Mouse (Mus musculus) limb, embryonic 10.5 days (tissue): ENCODE measurements around the gene Amer3. TPM values are rescaled to one million over a fixed set of nuclear protein-coding genes. Genes with fewer than 3 reads are reported as not detected.
A peak's percentile ranks its signal among the peaks of the same experiment; 100 is the strongest.
"Not testable (repeated sequence)": the region's sequence is repeated elsewhere in the genome, so short reads cannot be mapped to it uniquely, and the experiment has no call there.

Experiments used
- DNase-seq: peaks from one replicate; pipeline ENCODE4 v3.0.0-alpha.2; 2017; ENCODE audit warnings: low spot score
- H3K27ac ChIP-seq: fragments of 300-500 bp; sonication (generic); 2 replicates; pipeline ENCODE4 v1.5.1; 2016; ENCODE audit warnings: mild to moderate bottlenecking
- H3K27me3 ChIP-seq: fragments of 300-500 bp; sonication (generic); 2 replicates; pipeline ENCODE4 v1.6.1; 2016; ENCODE audit warnings: low read depth, mild to moderate bottlenecking; ENCODE audit not compliant: poor library complexity, severe bottlenecking
- H3K36me3 ChIP-seq: fragments of 300-500 bp; sonication (generic); 2 replicates; pipeline ENCODE4 v1.6.1; 2016; ENCODE audit warnings: mild to moderate bottlenecking, moderate library complexity
- H3K4me1 ChIP-seq: fragments of 300-500 bp; sonication (generic); 2 replicates; pipeline ENCODE4 v1.6.1; 2016
- H3K4me3 ChIP-seq: fragments of 300-500 bp; sonication (generic); 2 replicates; pipeline ENCODE4 v1.5.1; 2016; ENCODE audit warnings: mild to moderate bottlenecking, moderate library complexity
- H3K9me3 ChIP-seq: fragments of 300-500 bp; sonication (generic); replicated peaks from 2 replicates; pipeline ENCODE4 v1.6.1; 2016; ENCODE audit warnings: mild to moderate bottlenecking
- WGBS: fragments of 180-500 bp; shearing (Covaris S2); methylation state at CpG from one replicate; pipeline ENCODE4 v1.1.7; 2016; 5-methylcytosine and 5-hydroxymethylcytosine counted together
- polyA plus RNA-seq: library from polyadenylated mRNA; unstranded; fragments of >200 nt; fragmentation: Nextera tagmentation; extraction: Ambion mirVana; gene quantifications from 2 replicates; pipeline ENCODE4 v1.2.1, GENCODE M21; 2016

Gene Amer3
- polyA plus RNA-seq: not detected in 2 replicates

DNA sequence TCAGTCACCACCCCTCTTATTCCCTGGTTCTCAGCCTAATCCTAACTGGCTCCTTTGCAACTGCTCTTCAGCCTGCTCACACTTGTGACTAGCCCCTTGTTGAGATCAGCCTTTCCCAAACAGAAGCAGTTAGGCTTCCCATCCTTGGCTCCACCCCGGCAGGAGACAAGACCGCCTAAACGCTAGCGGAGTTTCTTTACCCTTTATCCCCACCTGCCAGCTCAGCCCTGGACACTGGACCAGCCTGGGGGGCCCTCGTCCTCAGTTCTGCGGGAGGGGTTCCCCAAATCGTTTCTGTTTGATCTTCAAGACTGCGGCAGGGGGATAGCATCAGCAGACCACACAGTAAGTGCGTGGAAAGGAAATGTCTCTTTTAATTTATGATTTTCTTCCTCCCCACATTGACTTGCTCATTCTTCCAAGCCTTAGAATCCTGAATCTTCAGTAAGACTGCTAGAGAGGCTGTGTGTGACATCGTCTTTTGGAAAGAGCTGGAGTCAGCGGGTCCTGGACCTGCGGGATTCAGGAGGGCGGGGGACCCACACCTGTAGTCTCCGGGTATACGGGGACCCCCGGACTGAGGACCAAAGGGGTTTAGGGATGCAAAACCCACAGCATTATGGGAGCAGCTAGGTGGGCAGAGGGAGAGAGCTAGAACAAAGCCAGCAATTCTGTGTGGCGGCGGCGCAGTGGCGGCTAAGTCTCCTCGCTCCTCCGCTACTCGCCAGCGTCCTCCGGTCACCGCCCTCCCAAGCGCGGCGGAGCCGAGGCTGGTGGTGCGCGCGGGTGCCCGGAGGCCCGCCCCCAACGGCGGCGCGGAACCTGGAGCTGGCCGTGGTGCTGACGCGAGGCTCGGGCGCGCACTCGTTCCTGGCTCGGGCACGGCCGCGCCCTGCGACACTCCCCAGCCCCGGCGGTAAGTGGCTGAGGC lies at the start of gene Amer3:
Gene Amer3, plus strand, starts transcription at position 807 of the 931 bp plus-strand sequence.
- Histone ChIP-seq H3K9me3 (no peaks in the 10 kb centered on the region), H3K4me1 (peaks cover 13% of the 10 kb centered on the region), H3K4me3 (peak within 1 kb of the TSS; percentile 51), H3K36me3 (no peaks in the 10 kb centered on the region), H3K27ac (no peak within 1 kb of the TSS), H3K27me3 (peaks cover 37% of the 10 kb centered on the region)
- WGBS: under 1% methylated on average over 52 of the region's 53 CpGs
- peak; percentile 94 for DNase-seq

DNA sequence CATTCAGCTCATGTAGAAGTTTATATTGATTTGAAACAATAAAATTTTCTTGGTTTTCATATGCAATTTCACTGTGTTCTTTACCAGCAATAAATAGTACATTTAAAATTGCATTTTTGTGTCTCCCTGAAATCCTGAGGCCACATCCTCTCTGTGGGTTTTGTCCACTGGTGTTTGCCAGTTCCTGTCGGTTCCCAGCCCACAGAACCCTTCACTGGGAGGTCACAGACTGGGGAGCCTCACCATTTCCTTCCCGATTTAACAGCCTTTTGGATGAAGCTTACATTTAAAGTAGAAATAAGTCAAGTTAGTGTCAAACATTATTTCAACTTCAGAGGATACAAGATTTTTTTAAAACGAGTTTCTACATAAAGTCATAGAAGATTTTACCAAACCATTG lies 44.9 kb upstream of the Amer3 start:
- not testable (repeated sequence) for H3K27ac ChIP-seq, H3K36me3 ChIP-seq, DNase-seq, H3K4me1 ChIP-seq, H3K9me3 ChIP-seq, H3K4me3 ChIP-seq
- H3K27me3 ChIP-seq: peaks cover 46% of the 10 kb centered on the region
- WGBS: 41% methylated on average over 3 of the region's 3 CpGs

GRCm38 (mm10) chr1:34535043-34535698 lies 44.3 kb upstream of the Amer3 start, which contains the start of gene Cfc1:
Gene Cfc1, plus strand, starts transcription at chr1:34535648.
- Histone ChIP-seq H3K27me3 (peaks cover 46% of the 10 kb centered on the region), H3K4me3 (peak within 1 kb of the TSS; percentile 27; the same call in 1 of the 2 replicates)
- H3K36me3 ChIP-seq, H3K4me1 ChIP-seq, H3K27ac ChIP-seq, H3K9me3 ChIP-seq, DNase-seq: not testable (repeated sequence)
- 22% methylated on average over 7 of the region's 7 CpGs for WGBS

DNA sequence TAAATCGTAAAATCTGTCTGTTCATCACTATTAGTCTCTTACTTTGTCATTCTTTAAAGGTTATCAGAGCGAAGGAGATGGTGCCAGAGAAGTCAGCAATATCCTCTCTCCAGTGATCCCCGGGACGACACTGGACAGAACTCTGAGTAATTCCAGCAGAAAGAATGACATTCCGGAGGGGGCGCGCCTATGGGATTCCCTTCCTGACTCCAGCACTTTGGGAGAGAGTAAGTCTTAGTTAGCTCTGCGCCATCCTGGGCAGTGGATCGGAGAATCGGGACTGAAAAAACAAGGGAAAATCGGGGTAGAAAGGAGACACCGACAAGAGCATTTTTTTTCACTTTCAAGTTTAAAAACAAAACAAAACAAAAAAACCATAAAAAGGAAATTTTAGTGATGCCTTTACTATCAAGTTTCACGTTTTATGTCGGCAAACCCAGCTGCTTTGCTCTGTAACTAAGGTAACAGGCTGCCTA lies 43.1 kb upstream of the Amer3 start:
- H3K27ac ChIP-seq: no peak overlapping the region
- no peak for DNase-seq
- WGBS: 1% methylated on average over 14 of the region's 14 CpGs
- peaks cover 8% of the 10 kb centered on the region for H3K4me1 ChIP-seq
- H3K4me3 ChIP-seq: peak overlapping the region; percentile 27; the same call in 1 of the 2 replicates
- H3K9me3 ChIP-seq: no peaks in the 10 kb centered on the region
- H3K36me3 ChIP-seq: no peaks in the 10 kb centered on the region
- H3K27me3 ChIP-seq: peaks cover 46% of the 10 kb centered on the region

DNA sequence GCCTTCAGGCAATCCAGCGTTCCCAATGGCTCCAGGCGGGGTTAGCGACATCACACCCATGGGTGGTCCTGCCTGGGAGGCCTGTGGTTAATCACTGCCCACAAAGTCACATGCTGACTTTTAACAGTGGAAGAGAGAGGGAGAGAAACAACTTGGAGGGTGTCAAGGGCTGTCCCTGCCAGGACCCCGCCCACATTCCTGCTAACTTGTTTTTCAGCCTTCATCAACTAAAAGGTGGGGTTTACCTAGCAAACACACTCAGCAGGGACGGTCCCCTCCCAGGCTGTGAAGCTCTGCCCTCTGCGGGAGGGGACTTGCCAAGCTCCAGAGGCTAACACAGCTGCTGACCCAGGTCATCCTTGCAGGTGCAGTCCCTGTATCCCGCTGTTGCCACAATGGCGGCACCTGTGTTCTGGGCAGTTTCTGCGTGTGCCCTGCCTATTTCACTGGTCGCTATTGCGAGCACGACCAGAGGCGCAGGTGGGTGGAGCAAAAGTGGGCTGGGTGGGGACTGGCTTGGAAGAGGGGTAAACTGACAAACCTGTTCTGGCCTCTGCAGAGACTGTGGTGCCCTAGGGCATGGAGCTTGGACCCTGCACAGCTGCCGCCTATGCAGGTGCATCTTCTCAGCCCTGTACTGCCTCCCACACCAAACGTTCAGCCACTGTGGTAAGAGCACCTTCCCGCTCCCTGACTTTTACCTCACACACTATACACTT lies 42.5 kb upstream of the Amer3 start:
- H3K9me3 ChIP-seq: no peaks in the 10 kb centered on the region
- peak overlapping the region; percentile 27 for H3K4me3 ChIP-seq
- no peaks in the 10 kb centered on the region for H3K36me3 ChIP-seq
- peak; percentile 50 for DNase-seq
- 5% methylated on average over 16 of the region's 16 CpGs for WGBS
- H3K27me3 ChIP-seq: peaks cover 46% of the 10 kb centered on the region
- no peak overlapping the region for H3K27ac ChIP-seq
- H3K4me1 ChIP-seq: peaks cover 8% of the 10 kb centered on the region

DNA sequence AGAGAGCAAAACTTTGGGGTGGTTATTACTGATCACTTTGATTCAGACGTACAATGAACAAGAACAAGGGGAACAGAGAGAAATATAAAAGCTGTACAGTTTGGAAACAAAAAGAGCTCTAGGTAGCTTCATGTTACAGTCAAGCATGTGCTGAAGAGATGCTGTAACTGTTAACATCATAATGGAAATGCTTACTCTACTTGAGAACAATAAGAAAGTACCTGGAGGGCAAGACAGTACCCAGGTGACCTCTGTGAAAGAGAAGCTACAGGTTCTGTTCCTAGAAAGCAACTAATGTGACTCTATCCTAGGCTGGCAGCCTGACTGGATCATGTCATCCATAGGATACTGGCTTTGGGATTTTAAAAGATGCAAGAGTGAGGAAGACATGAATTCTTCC lies 32.4 kb upstream of the Amer3 start:
- H3K9me3 ChIP-seq: no peaks in the 10 kb centered on the region
- no peaks in the 10 kb centered on the region for H3K36me3 ChIP-seq
- no peak for DNase-seq
- no peak overlapping the region for H3K27ac ChIP-seq
- no peaks in the 10 kb centered on the region for H3K4me1 ChIP-seq
- no peaks in the 10 kb centered on the region for H3K27me3 ChIP-seq
- 81% methylated on average over 1 of the region's 1 CpGs for WGBS
- H3K4me3 ChIP-seq: no peak overlapping the region

GRCm38 (mm10) chr1:34553690-34554089 lies 25.8 kb upstream of the Amer3 start:
- Histone ChIP-seq H3K27me3 (no peaks in the 10 kb centered on the region), H3K27ac (no peak overlapping the region), H3K9me3 (no peaks in the 10 kb centered on the region), H3K4me1 (no peaks in the 10 kb centered on the region), H3K36me3 (no peaks in the 10 kb centered on the region), H3K4me3 (no peak overlapping the region)
- WGBS: 83% methylated on average over 1 of the region's 1 CpGs
- no peak for DNase-seq

GRCm38 (mm10) chr1:34554275-34554674 lies 25.2 kb upstream of the Amer3 start:
- Histone ChIP-seq H3K27ac (no peak overlapping the region), H3K4me3 (no peak overlapping the region), H3K4me1 (no peaks in the 10 kb centered on the region), H3K36me3 (no peaks in the 10 kb centered on the region), H3K9me3 (no peaks in the 10 kb centered on the region), H3K27me3 (no peaks in the 10 kb centered on the region)
- WGBS: 92% methylated on average over 7 of the region's 7 CpGs
- no peak for DNase-seq

DNA sequence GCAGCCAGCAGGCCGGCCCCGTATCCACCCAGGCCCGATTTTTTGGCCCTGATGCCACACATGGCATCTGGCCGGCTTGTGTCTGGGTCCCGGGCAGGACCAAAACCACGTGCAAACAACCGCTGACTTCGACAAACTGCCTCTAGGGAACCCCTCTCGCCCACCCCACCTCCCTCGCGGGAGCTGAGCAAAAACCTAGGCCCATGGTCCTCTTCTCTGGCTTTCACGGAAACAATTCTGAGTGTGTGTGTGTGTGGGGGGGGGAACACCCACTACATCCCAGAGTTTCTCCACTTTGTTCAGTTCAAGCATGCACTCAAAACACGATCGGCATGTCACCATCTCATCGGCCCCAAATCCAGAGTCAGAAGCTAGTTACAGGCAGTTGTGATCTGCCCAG lies 18.6 kb upstream of the Amer3 start, which contains the start of gene Prss40:
Gene Prss40, minus strand, starts transcription at position 101 of the 400 bp plus-strand sequence.
- WGBS: 94% methylated on average over 15 of the region's 15 CpGs
- no peaks in the 10 kb centered on the region for H3K9me3 ChIP-seq
- no peak for DNase-seq

GRCm38 (mm10) chr1:34564383-34565045 lies 14.9 kb upstream of the Amer3 start:
- DNase-seq: no peak
- no peaks in the 10 kb centered on the region for H3K27me3 ChIP-seq
- 78% methylated on average over 8 of the region's 8 CpGs for WGBS
- no peak overlapping the region for H3K4me3 ChIP-seq
- no peak overlapping the region for H3K27ac ChIP-seq
- H3K9me3 ChIP-seq: no peaks in the 10 kb centered on the region
- no peaks in the 10 kb centered on the region for H3K4me1 ChIP-seq
- no peaks in the 10 kb centered on the region for H3K36me3 ChIP-seq

More for the DNA sequence above, 18.6 kb upstream of the Amer3 start, which contains the start of gene Prss40:
- no peaks in the 10 kb centered on the region for H3K4me1 ChIP-seq
- no peak within 1 kb of the TSS for H3K4me3 ChIP-seq
- no peaks in the 10 kb centered on the region for H3K27me3 ChIP-seq
- no peaks in the 10 kb centered on the region for H3K36me3 ChIP-seq
- no peak within 1 kb of the TSS for H3K27ac ChIP-seq

DNA sequence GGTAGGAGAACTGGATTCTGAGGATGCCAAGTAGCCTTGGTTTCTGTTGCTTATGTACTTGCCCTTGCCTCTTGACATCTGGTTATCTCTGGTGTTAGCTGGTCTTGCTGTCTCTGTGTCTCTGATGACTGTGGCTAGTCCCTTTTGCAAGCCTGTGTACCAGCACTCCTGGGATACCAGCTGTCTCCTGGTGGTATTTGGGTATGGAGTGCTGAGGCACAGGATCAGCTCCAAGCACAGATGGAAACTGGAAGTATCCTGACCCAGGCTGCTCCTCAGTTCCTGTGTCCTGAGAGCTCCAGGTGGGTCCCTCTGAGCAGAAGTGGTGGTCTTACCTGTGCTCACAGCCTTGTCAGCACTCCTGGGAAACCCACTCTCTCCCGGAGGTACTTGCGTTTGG lies 11.3 kb upstream of the Amer3 start:
- 95% methylated on average over 2 of the region's 2 CpGs for WGBS
- Histone ChIP-seq H3K9me3 (no peaks in the 10 kb centered on the region), H3K4me3 (no peak overlapping the region), H3K36me3 (no peaks in the 10 kb centered on the region), H3K4me1 (no peaks in the 10 kb centered on the region), H3K27ac (no peak overlapping the region), H3K27me3 (no peaks in the 10 kb centered on the region)
- no peak for DNase-seq

DNA sequence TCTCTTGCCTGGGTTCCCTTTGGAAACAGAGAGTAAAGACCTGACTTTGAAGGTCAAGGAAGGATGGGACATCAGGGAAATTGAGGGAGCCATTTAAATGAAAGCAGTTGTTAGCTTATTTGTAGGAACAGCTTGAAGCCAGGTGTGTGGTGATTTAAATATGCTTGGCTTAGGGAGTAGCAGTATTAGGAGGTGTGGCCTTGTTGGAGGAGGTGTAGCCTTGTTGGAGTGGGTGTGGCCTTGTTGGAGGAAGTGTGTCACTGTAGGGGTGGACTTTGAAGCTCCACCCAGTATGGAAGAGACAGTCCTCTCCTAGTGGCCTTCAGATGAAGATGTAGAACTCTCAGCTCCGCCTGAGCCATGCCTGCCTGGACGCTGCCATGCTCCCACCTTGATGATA lies 9.6 kb upstream of the Amer3 start:
- Histone ChIP-seq H3K27me3 (no peaks in the 10 kb centered on the region), H3K27ac (no peak overlapping the region), H3K9me3 (no peaks in the 10 kb centered on the region), H3K4me1 (no peaks in the 10 kb centered on the region), H3K4me3 (no peak overlapping the region), H3K36me3 (no peaks in the 10 kb centered on the region)
- DNase-seq: no peak
- WGBS: 89% methylated on average over 2 of the region's 2 CpGs
